Mouse (Mus musculus) kidney, embryonic 14.5 days (tissue): ENCODE data around the gene Ptpn14. TPM values are rescaled to one million over a fixed set of nuclear protein-coding genes. Genes with fewer than 3 reads are reported as not detected.

ENCODE experiments used
- ATAC-seq: fragments of 200-750 bp; cut with Nextera tagmentation; 2 replicates; pipeline ENCODE4 v1.8.0; 2017; ENCODE audit warnings: moderate number of reproducible peaks, mild to moderate bottlenecking, moderate TSS enrichment, moderate library complexity; ENCODE audit not compliant: low FRiP score, low TSS enrichment
- H3K27ac ChIP-seq: fragments of 300-500 bp; sonication (generic); 2 replicates; pipeline ENCODE4 v1.5.1; 2014; ENCODE audit warnings: low read depth, mild to moderate bottlenecking, low read length, moderate library complexity, mixed read lengths
- H3K27me3 ChIP-seq: fragments of 300-500 bp; sonication (generic); 2 replicates; pipeline ENCODE4 v1.6.1; 2014; ENCODE audit warnings: mild to moderate bottlenecking, low read length; ENCODE audit not compliant: control insufficient read depth, insufficient read depth
- H3K36me3 ChIP-seq: fragments of 300-500 bp; sonication (generic); 2 replicates; pipeline ENCODE4 v1.6.1; 2014; ENCODE audit warnings: low read length, mixed read lengths; ENCODE audit not compliant: control insufficient read depth, insufficient read depth
- H3K4me1 ChIP-seq: fragments of 300-500 bp; sonication (generic); 2 replicates; pipeline ENCODE4 v1.6.1; 2014; ENCODE audit warnings: low read length, mixed read lengths; ENCODE audit not compliant: control insufficient read depth, insufficient read depth
- H3K4me2 ChIP-seq: fragments of 300-500 bp; sonication (generic); replicated peaks from 2 replicates; pipeline ENCODE4 v1.6.1; 2014; ENCODE audit warnings: low read depth, mild to moderate bottlenecking, low read length
- H3K4me3 ChIP-seq: fragments of 300-500 bp; sonication (generic); 2 replicates; pipeline ENCODE4 v1.5.1; 2014; ENCODE audit warnings: mild to moderate bottlenecking, low read length
- H3K9ac ChIP-seq: fragments of 300-500 bp; sonication (generic); 2 replicates; pipeline ENCODE4 v1.6.1; 2014; ENCODE audit warnings: low read depth, mild to moderate bottlenecking, low read length, moderate library complexity
- H3K9me3 ChIP-seq: fragments of 300-500 bp; sonication (generic); 2 replicates; pipeline ENCODE4 v1.6.1; 2016; ENCODE audit warnings: low read length; ENCODE audit not compliant: control insufficient read depth
- WGBS: fragments of 180-500 bp; shearing (Covaris S2); extraction: QIAGEN DNeasy Blood & Tissue Kit; methylation state at CpG from one replicate; pipeline ENCODE4 v1.1.7; 2014; 5-methylcytosine and 5-hydroxymethylcytosine counted together
- polyA plus RNA-seq: library from polyadenylated mRNA; unstranded; fragments of >200 nt; fragmentation: Nextera tagmentation; extraction: Ambion mirVana; gene quantifications from 2 replicates; pipeline ENCODE4 v1.2.1, GENCODE M21; 2014

The Ptpn14 gene
- polyA plus RNA-seq, 1 experiment from 2014 or later, result 21.1 TPM

- Histone ChIP-seq H3K4me2 (no peak overlapping the region), H3K9ac (no peak overlapping the region), H3K36me3 (no peaks in the 10 kb centered on the region), H3K4me3 (no peak overlapping the region), H3K27ac (peak overlapping the region; percentile 47; the same call in 1 of the 2 replicates), H3K4me1 (peaks cover 81% of the 10 kb centered on the region), H3K9me3 (no peaks in the 10 kb centered on the region), H3K27me3 (no peaks in the 10 kb centered on the region)
- ATAC-seq, result no peak
- WGBS, result 56% methylated on average over 7 of the region's 7 CpGs
Measured at GRCm38 (mm10) chr1:189784503-189784902, 56.4 kb downstream of the Ptpn14 start.

- Histone ChIP-seq H3K4me1 (peaks cover 88% of the 10 kb centered on the region), H3K27me3 (no peaks in the 10 kb centered on the region), H3K36me3 (no peaks in the 10 kb centered on the region), H3K9ac (no peak overlapping the region), H3K9me3 (no peaks in the 10 kb centered on the region), H3K4me2 (no peak overlapping the region), H3K27ac (peak overlapping the region; percentile 76; the same call in 1 of the 2 replicates), H3K4me3 (no peak overlapping the region)
- 57% methylated on average over 26 of the region's 26 CpGs for WGBS
- ATAC-seq, result peak; percentile 9; the same call in 1 of the 2 replicates
Measured at GRCm38 (mm10) chr1:189786707-189787485, 58.8 kb downstream of the Ptpn14 start.

- peak overlapping the region; percentile 78; the same call in 1 of the 2 replicates for H3K27ac ChIP-seq
- ATAC-seq, result 0 out of 2 replicates have a peak, but pooled peaks have one; percentile 3
- no peaks in the 10 kb centered on the region for H3K27me3 ChIP-seq
- peaks cover 88% of the 10 kb centered on the region for H3K4me1 ChIP-seq
- peaks cover 3% of the 10 kb centered on the region; the same call in 1 of the 2 replicates for H3K36me3 ChIP-seq
- WGBS, result 49% methylated on average over 6 of the region's 6 CpGs
- H3K4me2 ChIP-seq, result no peak overlapping the region
- H3K4me3 ChIP-seq, result no peak overlapping the region
- H3K9me3 ChIP-seq, result no peaks in the 10 kb centered on the region
- no peak overlapping the region for H3K9ac ChIP-seq
Measured at GRCm38 (mm10) chr1:189789545-189789944, 61.5 kb downstream of the Ptpn14 start.

- peaks cover 83% of the 10 kb centered on the region for H3K4me1 ChIP-seq
Measured at GRCm38 (mm10) chr1:189790666-189791065, 62.6 kb downstream of the Ptpn14 start.

GRCm38 (mm10) chr1:189791534-189792217 lies 63.6 kb downstream of the Ptpn14 start:
- H3K9me3 ChIP-seq, result no peaks in the 10 kb centered on the region
- 51% methylated on average over 10 of the region's 10 CpGs for WGBS
- peak; percentile 40 for ATAC-seq
- no peak overlapping the region for H3K4me2 ChIP-seq
- no peaks in the 10 kb centered on the region for H3K27me3 ChIP-seq
- H3K4me3 ChIP-seq, result no peak overlapping the region
- H3K9ac ChIP-seq, result no peak overlapping the region
- peaks cover 3% of the 10 kb centered on the region; the same call in 1 of the 2 replicates for H3K36me3 ChIP-seq
- peak overlapping the region; percentile 80 for H3K27ac ChIP-seq
- H3K4me1 ChIP-seq, result peaks cover 76% of the 10 kb centered on the region

More at GRCm38 (mm10) chr1:189790666-189791065, 62.6 kb downstream of the Ptpn14 start:
- peaks cover 3% of the 10 kb centered on the region; the same call in 1 of the 2 replicates for H3K36me3 ChIP-seq
- H3K27ac ChIP-seq, result peak overlapping the region; percentile 80; the same call in 1 of the 2 replicates
- no peak overlapping the region for H3K9ac ChIP-seq
- WGBS, result 10% methylated on average over 7 of the region's 7 CpGs
- no peak overlapping the region for H3K4me2 ChIP-seq
- no peaks in the 10 kb centered on the region for H3K9me3 ChIP-seq
- H3K4me3 ChIP-seq, result no peak overlapping the region
- H3K27me3 ChIP-seq, result no peaks in the 10 kb centered on the region
- ATAC-seq, result peak; percentile 9; the same call in 1 of the 2 replicates

- H3K4me3 ChIP-seq, result no peak overlapping the region
- 26% methylated on average over 14 of the region's 14 CpGs for WGBS
- no peak overlapping the region for H3K9ac ChIP-seq
- no peak for ATAC-seq
- peaks cover 66% of the 10 kb centered on the region for H3K4me1 ChIP-seq
- H3K36me3 ChIP-seq, result peaks cover 3% of the 10 kb centered on the region; the same call in 1 of the 2 replicates
- no peaks in the 10 kb centered on the region for H3K27me3 ChIP-seq
- no peaks in the 10 kb centered on the region for H3K9me3 ChIP-seq
- peak overlapping the region; percentile 80 for H3K27ac ChIP-seq
- H3K4me2 ChIP-seq, result no peak overlapping the region
Measured at GRCm38 (mm10) chr1:189792560-189793195, 64.6 kb downstream of the Ptpn14 start.

GRCm38 (mm10) chr1:189798949-189799348 lies 70.9 kb downstream of the Ptpn14 start:
- no peak overlapping the region for H3K9ac ChIP-seq
- H3K27ac ChIP-seq, result no peak overlapping the region
- no peak overlapping the region for H3K4me2 ChIP-seq
- H3K36me3 ChIP-seq, result peaks cover 16% of the 10 kb centered on the region; the same call in 1 of the 2 replicates
- H3K27me3 ChIP-seq, result no peaks in the 10 kb centered on the region
- ATAC-seq, result no peak
- H3K9me3 ChIP-seq, result no peaks in the 10 kb centered on the region
- H3K4me1 ChIP-seq, result peaks cover 15% of the 10 kb centered on the region; the same call in 1 of the 2 replicates
- 69% methylated on average over 15 of the region's 15 CpGs for WGBS
- no peak overlapping the region for H3K4me3 ChIP-seq

GRCm38 (mm10) chr1:189800211-189800961 lies 72.3 kb downstream of the Ptpn14 start:
- H3K9me3 ChIP-seq, result no peaks in the 10 kb centered on the region
- peaks cover 16% of the 10 kb centered on the region; the same call in 1 of the 2 replicates for H3K36me3 ChIP-seq
- no peak for ATAC-seq
- no peak overlapping the region for H3K4me2 ChIP-seq
- H3K4me3 ChIP-seq, result no peak overlapping the region
- no peak overlapping the region for H3K9ac ChIP-seq
- no peak overlapping the region for H3K27ac ChIP-seq
- peaks cover 5% of the 10 kb centered on the region; the same call in 1 of the 2 replicates for H3K4me1 ChIP-seq
- 78% methylated on average over 13 of the region's 13 CpGs for WGBS
- no peaks in the 10 kb centered on the region for H3K27me3 ChIP-seq
